Mouse (Mus musculus) CH12.LX (cell line): ENCODE measurements around the gene Ggcx. TPM values are rescaled to one million over a fixed set of nuclear protein-coding genes. Genes with fewer than 3 reads are reported as not detected.
A peak's percentile ranks its signal among the peaks of the same experiment; 100 is the strongest.

ENCODE experiments used
- DNase-seq: peaks from one replicate; pipeline ENCODE4 v3.0.0-alpha.2; 2013; ENCODE audit errors: extremely low read depth
- H3K27ac ChIP-seq: 2 replicates; pipeline ENCODE4 v1.5.1; 2012; ENCODE audit warnings: low read depth, mild to moderate bottlenecking, control low read depth, moderate library complexity; ENCODE audit not compliant: insufficient read depth
- H3K27me3 ChIP-seq: replicated peaks from 2 replicates; pipeline ENCODE3; 2012; ENCODE audit warnings: inconsistent platforms
- H3K36me3 ChIP-seq, 2 experiments: replicated peaks in 1 of 2; 2 replicates each; pipeline versions ENCODE3 to v1.6.1; 2012; ENCODE audit warnings: inconsistent platforms in 1 of 2, low read length in 1 of 2, mild to moderate bottlenecking in 1 of 2, mixed read lengths in 1 of 2, moderate library complexity in 1 of 2; ENCODE audit not compliant: control insufficient read depth in 1 of 2, insufficient read depth in 1 of 2
- H3K4me1 ChIP-seq, 2 experiments: 2 replicates each; pipeline ENCODE4 v1.6.1; 2012; ENCODE audit warnings: inconsistent platforms in 1 of 2, moderate library complexity in 1 of 2; ENCODE audit not compliant: insufficient read depth in 2 of 2, control insufficient read depth in 1 of 2
- H3K4me2 ChIP-seq: 2 replicates; pipeline ENCODE4 v1.6.1; 2012; ENCODE audit warnings: low read depth, mild to moderate bottlenecking, control low read depth; ENCODE audit not compliant: poor library complexity, insufficient read depth, severe bottlenecking
- H3K4me3 ChIP-seq, 3 experiments: fragments of 150-350 bp in 1 of 3; sonication (generic) in 1 of 3; replicated peaks in 1 of 3; 2 replicates each; pipeline versions ENCODE3 to v1.5.1; 2011 to 2012; ENCODE audit warnings: low read depth in 2 of 3, low read length in 2 of 3, mild to moderate bottlenecking in 2 of 3, moderate library complexity in 2 of 3, control low read depth in 1 of 3, improper control_type of control experiment in 1 of 3, inconsistent platforms in 1 of 3, mixed read lengths in 1 of 3; ENCODE audit not compliant: poor library complexity in 1 of 3
- H3K79me2 ChIP-seq: replicated peaks from 2 replicates; pipeline ENCODE4 v1.6.1; 2012; ENCODE audit warnings: mild to moderate bottlenecking, moderate library complexity; ENCODE audit not compliant: control insufficient read depth, poor library complexity, insufficient read depth, severe bottlenecking; ENCODE audit errors: extremely low read depth
- H3K9ac ChIP-seq: 2 replicates; pipeline ENCODE4 v1.6.1; 2012; ENCODE audit warnings: low read depth, mild to moderate bottlenecking, control low read depth, moderate library complexity; ENCODE audit not compliant: insufficient read depth
- H3K9me3 ChIP-seq: replicated peaks from 2 replicates; pipeline ENCODE3; 2012; ENCODE audit warnings: low read length, inconsistent platforms, mixed read lengths
- CHD1 ChIP-seq: IDR thresholded peaks from 2 replicates; pipeline ENCODE4 v1.6.1; 2012; ENCODE audit warnings: low read depth, low read length, improper control_type of control experiment, inconsistent platforms
- CTCF ChIP-seq, 2 experiments: IDR thresholded peaks in 1 of 2; conservative IDR thresholded peaks in 1 of 2; 2 replicates each; pipeline ENCODE4 v1.5.1; 2011 to 2012; ENCODE audit warnings: low read depth in 2 of 2, low read length in 2 of 2, improper control_type of control experiment in 1 of 2, inconsistent platforms in 1 of 2, mild to moderate bottlenecking in 1 of 2, moderate library complexity in 1 of 2
- E2F4 ChIP-seq: IDR thresholded peaks from 2 replicates; pipeline ENCODE4 v1.6.1; 2011; ENCODE audit warnings: low read depth, low read length, improper control_type of control experiment; ENCODE audit not compliant: insufficient replicate concordance
- ELF1 ChIP-seq: IDR thresholded peaks from 2 replicates; pipeline ENCODE4 v1.6.1; 2014; ENCODE audit warnings: low read depth, mild to moderate bottlenecking, inconsistent platforms, low read length, improper control_type of control experiment
- EP300 ChIP-seq: IDR thresholded peaks from 2 replicates; pipeline ENCODE4 v1.6.1; 2011; ENCODE audit warnings: low read length, improper control_type of control experiment
- HCFC1 ChIP-seq: IDR thresholded peaks from 2 replicates; pipeline ENCODE4 v1.6.1; 2012; ENCODE audit warnings: low read depth, mild to moderate bottlenecking, inconsistent platforms, low read length, improper control_type of control experiment
- JUN ChIP-seq: IDR thresholded peaks from 2 replicates; pipeline ENCODE4 v1.6.1; 2011; ENCODE audit warnings: low read depth, mild to moderate bottlenecking, low read length, improper control_type of control experiment, moderate library complexity; ENCODE audit not compliant: insufficient read depth
- JUND ChIP-seq: conservative IDR thresholded peaks from 2 replicates; pipeline ENCODE4 v1.6.1; 2011; ENCODE audit warnings: low read depth, low read length, improper control_type of control experiment
- MAFK ChIP-seq: IDR thresholded peaks from 2 replicates; pipeline ENCODE4 v1.6.1; 2011; ENCODE audit warnings: low read length, improper control_type of control experiment; ENCODE audit not compliant: insufficient replicate concordance
- MAZ ChIP-seq: IDR thresholded peaks from 2 replicates; pipeline ENCODE4 v1.6.1; 2012; ENCODE audit warnings: low read depth, mild to moderate bottlenecking, inconsistent platforms, low read length, improper control_type of control experiment, moderate library complexity
- MYC ChIP-seq: IDR thresholded peaks from 2 replicates; pipeline ENCODE4 v1.6.1; 2011; ENCODE audit warnings: low read depth, mild to moderate bottlenecking, improper control_type of control experiment, low read length
- NELFE ChIP-seq: IDR thresholded peaks from 2 replicates; pipeline ENCODE4 v1.6.1; 2011; ENCODE audit warnings: low read depth, low read length, improper control_type of control experiment
- POLR2A ChIP-seq: IDR thresholded peaks from 2 replicates; pipeline ENCODE4 v1.6.1; 2011; ENCODE audit warnings: low read depth, mild to moderate bottlenecking, improper control_type of control experiment, low read length
- SIN3A ChIP-seq: IDR thresholded peaks from 2 replicates; pipeline ENCODE4 v1.6.1; 2012; ENCODE audit warnings: low read length, improper control_type of control experiment, inconsistent platforms
- SMC3 ChIP-seq: IDR thresholded peaks from 2 replicates; pipeline ENCODE4 v1.6.1; 2011; ENCODE audit warnings: low read depth, low read length, improper control_type of control experiment
- TCF12 ChIP-seq: IDR thresholded peaks from 2 replicates; pipeline ENCODE4 v1.6.1; 2014; ENCODE audit warnings: low read depth, mild to moderate bottlenecking, inconsistent platforms, low read length, improper control_type of control experiment
- USF2 ChIP-seq: conservative IDR thresholded peaks from 2 replicates; pipeline ENCODE4 v1.6.1; 2011; ENCODE audit warnings: low read depth, low read length, improper control_type of control experiment
- ZKSCAN1 ChIP-seq: IDR thresholded peaks from 2 replicates; pipeline ENCODE4 v1.6.1; 2012; ENCODE audit warnings: low read depth, inconsistent platforms, low read length, improper control_type of control experiment, borderline replicate concordance
- ZMIZ1 ChIP-seq: IDR thresholded peaks from 2 replicates; pipeline ENCODE4 v1.6.1; 2012; ENCODE audit warnings: low read depth, mild to moderate bottlenecking, inconsistent platforms, low read length, improper control_type of control experiment
- dilution Hi-C: fragments of 300-500 bp; cut with MboI; formaldehyde crosslinking; loops from 2 replicates; pipeline ENCODE4 v1.14.3; 2020; ENCODE audit warnings: low sequenced_read_pairs; ENCODE audit not compliant: extremely low pct_unique_long_range_greater_than_20kb, extremely low pct_ligation_motif_present
- in situ Hi-C: fragments of 300-500 bp; cut with MboI; formaldehyde crosslinking; loops from 3 replicates; pipeline ENCODE4 v1.14.3; 2019; ENCODE audit warnings: low sequenced_read_pairs, low pct_ligation_motif_present, low pct_unique_long_range_greater_than_20kb, mixed read lengths
- polyA plus RNA-seq: library from polyadenylated mRNA; unstranded; fragments of >175 nt; gene quantifications from 2 replicates; pipeline ENCODE4 v1.2.1, GENCODE M21; 2012; ENCODE audit warnings: low read depth; ENCODE audit not compliant: insufficient read length
- total RNA-seq, 2 experiments: library from RNA; depleted of rRNA; stranded (reverse); fragments of 300-350 nt in 1 of 2; fragments of >200 nt in 1 of 2; gene quantifications; 2 replicates each; pipeline ENCODE4 v1.2.3; 2012 to 2014

Ggcx gene
- total and polyA plus RNA-seq, 3 experiments, result 5.2 to 7.8 (median 6.7) TPM

DNA sequence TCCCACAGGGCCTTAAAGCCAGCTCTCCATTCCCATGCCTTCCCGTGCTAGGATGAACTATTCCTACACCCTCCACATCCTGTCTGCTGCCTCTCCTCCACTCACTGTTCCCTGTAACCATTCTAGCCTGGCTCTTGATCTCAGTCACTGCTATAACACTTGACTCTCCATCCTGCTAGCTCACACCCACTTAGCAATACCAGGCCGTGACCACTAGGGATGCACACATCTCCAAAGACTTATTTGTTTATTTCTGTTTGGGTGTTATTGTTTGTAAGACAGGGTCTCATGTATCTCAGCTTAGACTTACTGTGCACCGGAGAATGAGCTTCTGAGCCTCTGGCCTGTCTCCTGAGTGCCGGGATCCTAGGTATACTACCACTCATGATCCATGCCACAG is 44.6 kb upstream of the Ggcx start:
- H3K36me3 ChIP-seq, result no peaks in the 10 kb centered on the region
- dilution Hi-C loops, result no loop called here
- no peaks in the 10 kb centered on the region for H3K9me3 ChIP-seq
- no peaks in the 10 kb centered on the region for H3K4me1 ChIP-seq
- in situ Hi-C loops, result no loop called here
- H3K79me2 ChIP-seq, result no peaks in the 10 kb centered on the region
- no peak for DNase-seq
- H3K27ac ChIP-seq, result no peak overlapping the region
- H3K9ac ChIP-seq, result no peak overlapping the region
- H3K4me3 ChIP-seq, result no peak overlapping the region
- no peak overlapping the region for H3K4me2 ChIP-seq
- H3K27me3 ChIP-seq, result peaks cover 3% of the 10 kb centered on the region
- no peak for TF ChIP-seq MYC
- TF ChIP-seq CTCF (conservative IDR thresholded peaks at IDR 0.05 in 1 of 2, IDR thresholded peaks at IDR 0.05 in 1 of 2; ENCODE audit: low read depth in 2 of 2, low read length in 2 of 2), result peak in 1 of 2 experiments; percentile 14; a peak in 3 of 4 replicates
- TF ChIP-seq, all 38 proteins: peak for 1

DNA sequence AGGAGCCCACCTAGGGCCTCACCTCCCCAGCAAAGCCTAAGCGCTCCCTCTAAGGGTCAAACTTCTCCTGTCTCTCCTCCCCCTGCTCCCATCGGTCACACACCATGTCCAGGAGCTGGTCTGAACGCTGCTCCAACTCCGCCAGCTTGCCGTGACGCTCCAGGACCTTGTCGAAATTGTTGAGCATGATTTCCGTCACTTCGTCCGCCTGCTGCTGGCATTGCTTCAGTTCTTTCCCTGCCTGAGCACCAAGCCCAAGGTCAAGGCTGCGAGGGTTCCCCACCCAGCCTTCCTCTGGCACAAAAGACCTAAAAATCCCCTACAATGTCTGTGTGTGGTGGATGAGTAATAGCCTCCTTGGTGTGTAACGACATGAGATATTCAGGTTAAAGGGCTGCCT is 44.0 kb upstream of the Ggcx start:
- dilution Hi-C loops, result no loop called here
- Histone ChIP-seq H3K9ac (no peak overlapping the region), H3K9me3 (no peaks in the 10 kb centered on the region), H3K4me2 (no peak overlapping the region), H3K27ac (no peak overlapping the region), H3K27me3 (peaks cover 3% of the 10 kb centered on the region), H3K36me3 (no peaks in the 10 kb centered on the region), H3K4me3 (no peak overlapping the region), H3K79me2 (no peaks in the 10 kb centered on the region), H3K4me1 (peaks cover under 1 to 3% of the 10 kb centered on the region in 2 experiments; a peak in 2 of 4 replicates)
- TF ChIP-seq ZKSCAN1, result no peak
- TF ChIP-seq NELFE, result no peak
- TF ChIP-seq HCFC1, result no peak
- TF ChIP-seq USF2, result no peak
- TF ChIP-seq MAFK, result no peak
- TF ChIP-seq TCF12, result no peak
- TF ChIP-seq JUN, result no peak
- TF ChIP-seq CHD1, result no peak
- TF ChIP-seq EP300, result no peak
- TF ChIP-seq SIN3A, result no peak
- no peak for TF ChIP-seq ZMIZ1
- TF ChIP-seq SMC3, result no peak
- no peak for TF ChIP-seq POLR2A
- no peak for TF ChIP-seq JUND
- TF ChIP-seq ELF1, result no peak
- TF ChIP-seq MAZ, result no peak
- TF ChIP-seq E2F4, result no peak
- in situ Hi-C loops, result no loop called here
- DNase-seq, result no peak
